Mouse (Mus musculus) heart, embryonic 10.5 days (tissue): ENCODE measurements at regions not wholly inside any gene's neighbourhood (a gene's known extent, or its start where the extent isn't known, plus 50 kb on each side); places are given as distances from the start of the nearest gene placed in this dataset.

Experiments used
- DNase-seq: peaks from one replicate; pipeline ENCODE4 v3.0.0-alpha.2; 2017; ENCODE audit warnings: low spot score
- H3K27ac ChIP-seq: fragments of 300-500 bp; sonication (generic); 2 replicates; pipeline ENCODE4 v1.5.1; 2016; ENCODE audit warnings: mild to moderate bottlenecking
- H3K27me3 ChIP-seq: fragments of 300-500 bp; sonication (generic); 2 replicates; pipeline ENCODE4 v1.6.1; 2016; ENCODE audit warnings: mild to moderate bottlenecking; ENCODE audit not compliant: poor library complexity, insufficient read depth, severe bottlenecking
- H3K36me3 ChIP-seq: fragments of 300-500 bp; sonication (generic); 2 replicates; pipeline ENCODE4 v1.6.1; 2016; ENCODE audit warnings: mild to moderate bottlenecking, moderate library complexity
- H3K4me1 ChIP-seq: fragments of 300-500 bp; sonication (generic); 2 replicates; pipeline ENCODE4 v1.6.1; 2016; ENCODE audit warnings: mild to moderate bottlenecking
- H3K4me3 ChIP-seq: fragments of 300-500 bp; sonication (generic); 2 replicates; pipeline ENCODE4 v1.5.1; 2016; ENCODE audit warnings: mild to moderate bottlenecking, moderate library complexity
- H3K9me3 ChIP-seq: fragments of 300-500 bp; sonication (generic); 2 replicates; pipeline ENCODE4 v1.6.1; 2016; ENCODE audit warnings: mild to moderate bottlenecking, moderate library complexity
- WGBS: fragments of 180-500 bp; shearing (Covaris S2); methylation state at CpG from one replicate; pipeline ENCODE4 v1.1.7; 2016; 5-methylcytosine and 5-hydroxymethylcytosine counted together

GRCm38 (mm10) chr14:105684329-105684728 is 212.3 kb downstream of the Spry2 start:
- no peaks in the 10 kb centered on the region for H3K27me3 ChIP-seq
- H3K4me3 ChIP-seq, result no peak overlapping the region
- H3K36me3 ChIP-seq, result no peaks in the 10 kb centered on the region
- H3K9me3 ChIP-seq, result no peaks in the 10 kb centered on the region
- DNase-seq, result no peak
- 73% methylated on average over 2 of the region's 2 CpGs for whole genome bisulfite sequencing
- peaks cover 7% of the 10 kb centered on the region for H3K4me1 ChIP-seq
- no peak overlapping the region for H3K27ac ChIP-seq

GRCm38 (mm10) chr14:105676646-105676930 is 220.0 kb downstream of the Spry2 start:
- WGBS, result 20% methylated on average over 4 of the region's 4 CpGs
- Histone ChIP-seq H3K9me3 (no peaks in the 10 kb centered on the region), H3K4me3 (peak overlapping the region; percentile 20; the same call in 1 of the 2 replicates), H3K27ac (no peak overlapping the region), H3K36me3 (no peaks in the 10 kb centered on the region), H3K4me1 (peaks cover 16% of the 10 kb centered on the region; the same call in 1 of the 2 replicates), H3K27me3 (no peaks in the 10 kb centered on the region)
- DNase-seq, result no peak

GRCm38 (mm10) chr14:105675801-105676645 is 220.6 kb downstream of the Spry2 start:
- peaks cover 16% of the 10 kb centered on the region; the same call in 1 of the 2 replicates for H3K4me1 ChIP-seq
- no peaks in the 10 kb centered on the region for H3K9me3 ChIP-seq
- peak overlapping the region; percentile 20; the same call in 1 of the 2 replicates for H3K4me3 ChIP-seq
- no peak for DNase-seq
- H3K36me3 ChIP-seq, result no peaks in the 10 kb centered on the region
- no peaks in the 10 kb centered on the region for H3K27me3 ChIP-seq
- no peak overlapping the region for H3K27ac ChIP-seq
- 52% methylated on average over 13 of the region's 13 CpGs for WGBS

- H3K36me3 ChIP-seq, result no peaks in the 10 kb centered on the region
- no peak overlapping the region for H3K4me3 ChIP-seq
- no peaks in the 10 kb centered on the region for H3K27me3 ChIP-seq
- no peak overlapping the region for H3K27ac ChIP-seq
- no peaks in the 10 kb centered on the region for H3K9me3 ChIP-seq
- H3K4me1 ChIP-seq, result peaks cover 16% of the 10 kb centered on the region; the same call in 1 of the 2 replicates
- no peak for DNase-seq
Measured at GRCm38 (mm10) chr14:105675006-105675405, 221.6 kb downstream of the Spry2 start.

GRCm38 (mm10) chr14:105668969-105669368 is 227.7 kb downstream of the Spry2 start:
- no peaks in the 10 kb centered on the region for H3K4me1 ChIP-seq
- no peak for DNase-seq
- H3K27me3 ChIP-seq, result no peaks in the 10 kb centered on the region
- H3K4me3 ChIP-seq, result no peak overlapping the region
- WGBS, result 24% methylated on average over 11 of the region's 11 CpGs
- no peaks in the 10 kb centered on the region for H3K9me3 ChIP-seq
- H3K36me3 ChIP-seq, result no peaks in the 10 kb centered on the region
- H3K27ac ChIP-seq, result no peak overlapping the region

GRCm38 (mm10) chr14:105664671-105665198 is 231.9 kb downstream of the Spry2 start:
- Histone ChIP-seq H3K4me3 (no peak overlapping the region), H3K4me1 (no peaks in the 10 kb centered on the region), H3K36me3 (no peaks in the 10 kb centered on the region), H3K27me3 (no peaks in the 10 kb centered on the region), H3K9me3 (no peaks in the 10 kb centered on the region), H3K27ac (no peak overlapping the region)
- 76% methylated on average over 7 of the region's 7 CpGs for WGBS
- DNase-seq, result no peak

- H3K27me3 ChIP-seq, result no peaks in the 10 kb centered on the region
- H3K27ac ChIP-seq, result no peak overlapping the region
- no peak overlapping the region for H3K4me3 ChIP-seq
- DNase-seq, result no peak
- no peaks in the 10 kb centered on the region for H3K36me3 ChIP-seq
- 73% methylated on average over 4 of the region's 4 CpGs for WGBS
- no peaks in the 10 kb centered on the region for H3K9me3 ChIP-seq
- no peaks in the 10 kb centered on the region for H3K4me1 ChIP-seq
Measured at GRCm38 (mm10) chr14:105663472-105663871, 233.1 kb downstream of the Spry2 start.

GRCm38 (mm10) chr14:105662839-105663238 is 233.8 kb downstream of the Spry2 start:
- Histone ChIP-seq H3K27me3 (no peaks in the 10 kb centered on the region), H3K36me3 (no peaks in the 10 kb centered on the region), H3K27ac (no peak overlapping the region), H3K9me3 (no peaks in the 10 kb centered on the region), H3K4me3 (no peak overlapping the region), H3K4me1 (no peaks in the 10 kb centered on the region)
- WGBS, result 84% methylated on average over 6 of the region's 6 CpGs
- no peak for DNase-seq

- Histone ChIP-seq H3K27me3 (no peaks in the 10 kb centered on the region), H3K27ac (no peak overlapping the region), H3K4me3 (no peak overlapping the region), H3K36me3 (no peaks in the 10 kb centered on the region), H3K9me3 (no peaks in the 10 kb centered on the region), H3K4me1 (no peaks in the 10 kb centered on the region)
- WGBS, result 78% methylated on average over 2 of the region's 2 CpGs
- DNase-seq, result no peak
Measured at GRCm38 (mm10) chr14:105658316-105658715, 238.3 kb downstream of the Spry2 start.

GRCm38 (mm10) chr14:105647166-105647565 is 249.5 kb downstream of the Spry2 start:
- no peak for DNase-seq
- 44% methylated on average over 3 of the region's 3 CpGs for WGBS
- H3K4me1 ChIP-seq, result no peaks in the 10 kb centered on the region

GRCm38 (mm10) chr14:105644428-105644827 is 252.2 kb downstream of the Spry2 start:
- no peaks in the 10 kb centered on the region for H3K9me3 ChIP-seq
- H3K36me3 ChIP-seq, result no peaks in the 10 kb centered on the region
- no peak overlapping the region for H3K27ac ChIP-seq
- no peaks in the 10 kb centered on the region for H3K27me3 ChIP-seq
- no peak for DNase-seq
- no peaks in the 10 kb centered on the region for H3K4me1 ChIP-seq
- no peak overlapping the region for H3K4me3 ChIP-seq
- 93% methylated on average over 2 of the region's 2 CpGs for WGBS

More at GRCm38 (mm10) chr14:105647166-105647565, 249.5 kb downstream of the Spry2 start:
- Histone ChIP-seq H3K4me3 (no peak overlapping the region), H3K27ac (no peak overlapping the region), H3K27me3 (no peaks in the 10 kb centered on the region), H3K9me3 (no peaks in the 10 kb centered on the region), H3K36me3 (no peaks in the 10 kb centered on the region)

GRCm38 (mm10) chr14:105643285-105643957 is 253.2 kb downstream of the Spry2 start:
- Histone ChIP-seq H3K4me1 (no peaks in the 10 kb centered on the region), H3K36me3 (no peaks in the 10 kb centered on the region)
- DNase-seq, result no peak

GRCm38 (mm10) chr14:105632335-105632734 is 264.3 kb downstream of the Spry2 start:
- Histone ChIP-seq H3K4me3 (no peak overlapping the region), H3K27me3 (no peaks in the 10 kb centered on the region), H3K27ac (no peak overlapping the region), H3K4me1 (no peaks in the 10 kb centered on the region), H3K36me3 (no peaks in the 10 kb centered on the region), H3K9me3 (no peaks in the 10 kb centered on the region)
- 85% methylated on average over 4 of the region's 4 CpGs for WGBS
- no peak for DNase-seq

More at GRCm38 (mm10) chr14:105643285-105643957, 253.2 kb downstream of the Spry2 start:
- no peaks in the 10 kb centered on the region for H3K27me3 ChIP-seq
- no peak overlapping the region for H3K27ac ChIP-seq
- H3K9me3 ChIP-seq, result no peaks in the 10 kb centered on the region
- H3K4me3 ChIP-seq, result no peak overlapping the region
- 83% methylated on average over 7 of the region's 7 CpGs for WGBS
